Mouse (Mus musculus) subcutaneous adipose tissue, adult 2 months (tissue): Measurements from ENCODE around the gene Bmx. TPM values are rescaled to one million over a fixed set of nuclear protein-coding genes. Genes with fewer than 3 reads are reported as not detected.

Source experiments
- polyA plus RNA-seq: library from polyadenylated mRNA; depleted of rRNA; stranded (reverse); fragments of >200 nt; gene quantifications from 2 replicates; pipeline ENCODE4 v1.2.3, GENCODE M21; 2012; ENCODE audit warnings: low replicate concordance; rRNA removed

Bmx gene
- 0.83 and 1.0 TPM in 2 replicates for polyA plus RNA-seq

DNA sequence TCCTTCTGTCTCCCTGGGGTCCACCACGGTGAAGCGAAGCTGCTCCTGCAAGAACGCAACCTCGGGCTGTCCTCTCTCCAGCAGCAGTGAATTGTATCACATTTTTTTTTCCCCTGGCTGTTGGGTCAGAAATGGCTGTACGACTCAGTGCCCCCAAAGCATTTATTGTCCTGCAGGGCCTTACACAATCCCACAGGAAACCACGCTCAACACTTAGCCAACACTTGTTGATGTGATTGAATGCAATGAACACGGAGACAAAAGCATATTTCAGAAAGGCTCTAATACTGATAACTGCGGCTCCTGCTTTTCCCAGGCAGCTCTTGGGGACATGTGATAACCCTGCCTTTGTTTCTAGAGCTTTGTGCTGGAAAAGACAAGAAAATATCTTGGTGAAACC is at the start of gene Bmx:
Bmx (minus strand) TSS at position 137 of the 400 bp plus-strand sequence.

DNA sequence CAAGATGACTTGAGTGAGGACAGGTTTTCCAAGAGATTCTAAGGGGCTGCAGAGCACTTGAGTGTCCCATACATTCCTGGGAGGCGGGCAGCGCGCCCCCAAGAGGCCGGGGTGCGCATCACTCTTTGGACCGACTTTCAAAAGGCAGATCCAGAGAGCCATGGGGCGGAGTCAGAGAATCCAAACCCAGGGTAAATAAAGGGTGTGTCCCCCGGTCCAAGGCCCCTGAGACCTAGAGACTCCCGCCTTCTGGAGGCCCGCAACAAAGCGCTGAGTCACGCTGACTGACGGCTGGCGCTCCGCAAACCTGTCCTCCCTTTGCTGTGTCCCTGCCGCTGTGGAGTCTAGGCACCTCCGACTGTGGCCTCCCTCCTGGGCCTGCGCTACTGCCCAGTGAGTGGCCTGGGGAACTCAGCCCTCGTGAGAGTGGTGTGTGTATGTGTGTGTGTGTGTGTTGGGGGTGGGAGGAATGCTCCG is 11.3 kb upstream of the Bmx start, which contains the start of gene Pir:
Pir (plus strand) TSS at position 87 of the 477 bp plus-strand sequence.

Other genes starting within 250 kb of the Bmx start
- gene Car5b, start 230.2 kb downstream of the Bmx start, polyA plus RNA-seq = 73.4 and 115 TPM in 2 replicates
- gene Siah1b, start 181.7 kb downstream of the Bmx start, polyA plus RNA-seq = 4.2 and 9.7 TPM in 2 replicates
- gene Cltrn, start 169.4 kb downstream of the Bmx start, polyA plus RNA-seq = not detected in 2 replicates
- gene Ace2, start 118.9 kb downstream of the Bmx start, polyA plus RNA-seq = 0.09 and 0.14 TPM in 2 replicates
- 3.7 and 5.5 TPM in 2 replicates for gene Pir, start 11.2 kb upstream of the Bmx start, polyA plus RNA-seq
- gene Vegfd, start 115.2 kb upstream of the Bmx start, polyA plus RNA-seq = 12.6 and 17.0 TPM in 2 replicates
- 1.9 and 3.7 TPM in 2 replicates for gene Piga, start 161.6 kb upstream of the Bmx start, polyA plus RNA-seq
- 0.09 TPM in 1 of 2 replicates, not detected in the other for gene Asb11, start 178.8 kb upstream of the Bmx start, polyA plus RNA-seq
- not detected in 2 replicates for gene Asb9, start 248.1 kb upstream of the Bmx start, polyA plus RNA-seq